Mouse (Mus musculus) olfactory bulb, adult 2 months (tissue): ENCODE results near the gene Mthfd1l. TPM values are rescaled to one million over a fixed set of nuclear protein-coding genes. Genes with fewer than 3 reads are reported as not detected.

Source experiments
- H3K27ac ChIP-seq: fragments of 200-500 bp; 2 replicates; pipeline ENCODE4 v1.5.1; 2012; ENCODE audit warnings: low read depth, low read length; ENCODE audit not compliant: insufficient read depth
- H3K4me1 ChIP-seq: fragments of 200-500 bp; 2 replicates; pipeline ENCODE4 v1.6.1; 2012; ENCODE audit warnings: low read length; ENCODE audit not compliant: control insufficient read depth, insufficient read depth
- H3K4me3 ChIP-seq: fragments of 200-500 bp; 2 replicates; pipeline ENCODE4 v1.5.1; 2012; ENCODE audit warnings: mild to moderate bottlenecking, low read depth, low read length, moderate library complexity; ENCODE audit not compliant: insufficient read depth
- CTCF ChIP-seq: fragments of 200-500 bp; IDR thresholded peaks from 2 replicates; pipeline ENCODE4 v1.5.1; 2012; ENCODE audit warnings: low read depth, mild to moderate bottlenecking, low read length, moderate library complexity; ENCODE audit not compliant: insufficient read depth
- POLR2A ChIP-seq: fragments of 200-500 bp; IDR thresholded peaks from 2 replicates; pipeline ENCODE4 v1.6.1; 2012; ENCODE audit warnings: mild to moderate bottlenecking, low read depth, low read length, moderate library complexity; ENCODE audit not compliant: insufficient read depth
- WGBS: fragments of 180-500 bp; shearing (Covaris S2); methylation state at CpG from one replicate; pipeline ENCODE4 v1.1.7; 2018; 5-methylcytosine and 5-hydroxymethylcytosine counted together
- polyA plus RNA-seq: library from polyadenylated mRNA; stranded (reverse); fragments of >200 nt; gene quantifications from 2 replicates; pipeline ENCODE4 v1.2.4, GENCODE M21; 2012; ENCODE audit warnings: low replicate concordance; ENCODE audit not compliant: missing spikeins, insufficient read depth, insufficient read length

Gene Mthfd1l
- polyA plus RNA-seq, 1 experiment, result not detected

- 93% methylated on average over 6 of the region's 6 CpGs for WGBS
- Histone ChIP-seq H3K27ac (no peak overlapping the region), H3K4me3 (no peak overlapping the region), H3K4me1 (no peaks in the 10 kb centered on the region)
- TF ChIP-seq CTCF, result no peak
- no peak for TF ChIP-seq POLR2A
Measured at GRCm38 (mm10) chr10:4100007-4100406, 127.1 kb downstream of the Mthfd1l start.

GRCm38 (mm10) chr10:4105676-4106528 lies 133.0 kb downstream of the Mthfd1l start:
- H3K4me1 ChIP-seq, result peaks cover 7% of the 10 kb centered on the region
- H3K27ac ChIP-seq, result no peak overlapping the region
- no peak overlapping the region for H3K4me3 ChIP-seq
- no peak for TF ChIP-seq POLR2A
- no peak for TF ChIP-seq CTCF
- 34% methylated on average over 10 of the region's 10 CpGs for WGBS

- Histone ChIP-seq H3K4me3 (no peak overlapping the region), H3K4me1 (peaks cover 7% of the 10 kb centered on the region), H3K27ac (no peak overlapping the region)
- 72% methylated on average over 7 of the region's 7 CpGs for WGBS
- TF ChIP-seq POLR2A (no peak), CTCF (no peak)
Measured at GRCm38 (mm10) chr10:4107661-4108338, 134.9 kb downstream of the Mthfd1l start.

- TF ChIP-seq CTCF (no peak), POLR2A (no peak)
- H3K27ac ChIP-seq, result no peak overlapping the region
- peaks cover 7% of the 10 kb centered on the region for H3K4me1 ChIP-seq
- 56% methylated on average over 9 of the region's 9 CpGs for WGBS
- no peak overlapping the region for H3K4me3 ChIP-seq
Measured at GRCm38 (mm10) chr10:4108462-4108861, 135.5 kb downstream of the Mthfd1l start.

GRCm38 (mm10) chr10:4111095-4111794 lies 138.3 kb downstream of the Mthfd1l start:
- no peak for TF ChIP-seq CTCF
- no peak for TF ChIP-seq POLR2A
- Histone ChIP-seq H3K4me3 (no peak overlapping the region), H3K4me1 (peaks cover 4% of the 10 kb centered on the region), H3K27ac (no peak overlapping the region)
- 85% methylated on average over 19 of the region's 19 CpGs for WGBS

- TF ChIP-seq POLR2A (no peak), CTCF (no peak)
- WGBS, result 80% methylated on average over 8 of the region's 8 CpGs
Measured at GRCm38 (mm10) chr10:4111795-4112139, 138.8 kb downstream of the Mthfd1l start.

GRCm38 (mm10) chr10:4112611-4113327 lies 139.9 kb downstream of the Mthfd1l start:
- TF ChIP-seq CTCF, result no peak
- Histone ChIP-seq H3K4me3 (no peak overlapping the region), H3K27ac (no peak overlapping the region), H3K4me1 (no peaks in the 10 kb centered on the region)
- 38% methylated on average over 17 of the region's 17 CpGs for WGBS

More at GRCm38 (mm10) chr10:4111795-4112139, 138.8 kb downstream of the Mthfd1l start:
- Histone ChIP-seq H3K27ac (no peak overlapping the region), H3K4me1 (peaks cover 3% of the 10 kb centered on the region; the same call in 1 of the 2 replicates), H3K4me3 (no peak overlapping the region)

- H3K4me3 ChIP-seq, result no peak overlapping the region
- no peaks in the 10 kb centered on the region for H3K4me1 ChIP-seq
- TF ChIP-seq POLR2A (no peak), CTCF (no peak)
- no peak overlapping the region for H3K27ac ChIP-seq
- WGBS, result 77% methylated on average over 5 of the region's 5 CpGs
Measured at GRCm38 (mm10) chr10:4113328-4113658, 140.4 kb downstream of the Mthfd1l start.
